Mouse (Mus musculus): ENCODE data around the gene Hrc.

DNA sequence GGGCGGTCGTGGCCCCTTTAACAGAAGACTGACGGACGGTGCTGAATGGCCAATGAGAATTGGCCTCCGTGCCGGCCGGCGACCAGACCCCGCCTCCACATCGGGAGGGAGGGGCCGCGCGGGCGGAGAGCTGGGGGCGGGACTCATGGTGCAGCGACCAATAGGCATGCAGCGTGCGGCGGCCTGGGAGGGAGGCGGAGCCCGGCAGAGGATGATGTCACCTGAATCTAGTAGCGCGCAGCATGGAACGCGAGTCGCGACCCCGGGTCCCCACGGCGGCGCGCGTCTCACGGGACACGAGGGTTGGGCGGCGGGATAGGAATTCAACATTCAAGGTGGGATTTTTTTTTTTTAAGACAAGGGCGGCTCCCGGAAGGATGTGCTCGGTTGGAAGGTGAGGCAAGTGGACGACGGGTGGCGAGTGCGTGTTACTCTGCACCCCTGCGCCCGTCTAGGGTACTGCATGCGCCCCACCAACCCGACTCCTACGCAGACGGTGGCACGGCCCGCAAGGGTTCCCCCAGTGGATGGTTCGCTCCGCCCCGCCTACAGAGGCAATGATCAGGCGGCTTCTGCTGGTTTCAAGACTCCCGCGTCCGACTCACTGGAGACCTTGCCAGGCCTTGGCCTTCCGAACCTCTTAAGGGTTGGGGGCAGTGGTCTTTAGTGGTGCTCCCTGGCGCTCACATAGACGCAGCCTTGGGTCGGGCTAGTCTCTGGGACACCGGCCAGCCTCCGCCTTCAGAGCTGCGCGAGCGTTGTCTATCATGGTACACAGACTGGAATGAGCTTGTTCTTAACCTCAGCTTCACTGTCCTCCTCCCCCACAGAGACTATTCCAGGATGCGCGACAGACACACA is 32.2 kb downstream of the Hrc start:
- no peak for TF ChIP-seq TCF12 (IDR thresholded peaks at IDR 0.05; ENCODE audit: insufficient read depth, poor library complexity, severe bottlenecking)
- no peak for TF ChIP-seq MAX (IDR thresholded peaks at IDR 0.05; ENCODE audit: low read depth)
- peak; percentile 61 for TF ChIP-seq POLR2A (IDR thresholded peaks at IDR 0.05; ENCODE audit: insufficient read length, low read depth)
- no peak for TF ChIP-seq MYOD1 (IDR thresholded peaks at IDR 0.05; ENCODE audit: control insufficient read depth in 1 of 3, insufficient read length in 2 of 3, low read depth in 2 of 3)
- peak; percentile 35 for TF ChIP-seq POLR2AphosphoS2 (IDR thresholded peaks at IDR 0.05; ENCODE audit: insufficient read length, low read depth)
- TF ChIP-seq TCF3 (IDR thresholded peaks at IDR 0.05; ENCODE audit: insufficient read length, low read depth): no peak

Data from myocyte (in vitro differentiated cells).